Mouse (Mus musculus): ENCODE data around the gene Ubac2. TPM values are rescaled to one million over a fixed set of nuclear protein-coding genes. Genes with fewer than 3 reads are reported as not detected.

Gene Ubac2
- total and polyA plus RNA-seq, 2 experiments from 2014 or later: 39.4 to 66.8 TPM

GRCm38 (mm10) chr14:122068801-122069695 lies 190.6 kb downstream of the Ubac2 start:
- ATAC-seq (ENCODE audit: insufficient read depth, low read depth): peak; percentile 83
- no peaks in the 10 kb centered on the region for H3K9me3 ChIP-seq (replicated peaks; ENCODE audit: control insufficient read depth, low read length)
- peaks cover 15% of the 10 kb centered on the region for H3K4me1 ChIP-seq (ENCODE audit: control insufficient read depth, insufficient read depth)
- H3K9ac ChIP-seq (replicated peaks; ENCODE audit: low read depth, low read length): no peak overlapping the region
- WGBS: 9% methylated on average over 11 of the region's 11 CpGs
- H3K36me3 ChIP-seq (replicated peaks; ENCODE audit: control insufficient read depth, insufficient read depth, low read length): no peaks in the 10 kb centered on the region
- no peak overlapping the region for H3K4me3 ChIP-seq (ENCODE audit: low read depth, low read length)
- H3K27ac ChIP-seq (ENCODE audit: low read depth): peak overlapping the region; percentile 4
- peak; percentile 75 for DNase-seq (ENCODE audit: low spot score)
- H3K27me3 ChIP-seq (ENCODE audit: control insufficient read depth, insufficient read depth, low read length): peaks cover 45% of the 10 kb centered on the region
- peak; percentile 93 for TF ChIP-seq EP300 (IDR thresholded peaks at IDR 0.05; ENCODE audit: low read depth)
- peak; percentile 10; the same call in 1 of the 2 replicates for TF ChIP-seq CTCF (IDR thresholded peaks at IDR 0.05; ENCODE audit: low read depth)
- H3K4me2 ChIP-seq (ENCODE audit: low read depth, low read length): peak overlapping the region; percentile 7; the same call in 1 of the 2 replicates

- Histone ChIP-seq H3K36me3 (replicated peaks; ENCODE audit: control insufficient read depth, insufficient read depth, low read length) (no peaks in the 10 kb centered on the region), H3K4me1 (ENCODE audit: control insufficient read depth, insufficient read depth) (peaks cover 15% of the 10 kb centered on the region), H3K9me3 (replicated peaks; ENCODE audit: control insufficient read depth, low read length) (no peaks in the 10 kb centered on the region), H3K4me3 (ENCODE audit: low read depth, low read length) (no peak overlapping the region), H3K9ac (replicated peaks; ENCODE audit: low read depth, low read length) (no peak overlapping the region), H3K27ac (ENCODE audit: low read depth) (no peak overlapping the region), H3K4me2 (ENCODE audit: low read depth, low read length) (no peak overlapping the region), H3K27me3 (ENCODE audit: control insufficient read depth, insufficient read depth, low read length) (peaks cover 40% of the 10 kb centered on the region)
- WGBS: 72% methylated on average over 3 of the region's 3 CpGs
- TF ChIP-seq EP300 (IDR thresholded peaks at IDR 0.05; ENCODE audit: low read depth): no peak
- TF ChIP-seq CTCF (IDR thresholded peaks at IDR 0.05; ENCODE audit: low read depth): no peak
- ATAC-seq (ENCODE audit: insufficient read depth, low read depth) (no peak), DNase-seq (ENCODE audit: low spot score) (no peak)
Measured at GRCm38 (mm10) chr14:122069948-122070347, 191.5 kb downstream of the Ubac2 start.

Other genes with a start within 250 kb of the Ubac2 start
- 20.5 and 25.4 TPM in 2 replicates for gene Dock9, start 80.8 kb upstream of the Ubac2 start, total RNA-seq (2014; rRNA removed; ENCODE audit: low replicate concordance)
- 3.8 and 4.1 TPM in 2 replicates for gene Dock9, start 80.8 kb upstream of the Ubac2 start, polyA plus RNA-seq (2015; fragmentation: Nextera tagmentation; extraction: Ambion mirVana)
- gene Gpr18, start 37.2 kb downstream of the Ubac2 start, total RNA-seq (2014; rRNA removed; ENCODE audit: low replicate concordance): not detected in 2 replicates
- 0.07 and 0.10 TPM in 2 replicates for gene Gpr18, start 37.2 kb downstream of the Ubac2 start, polyA plus RNA-seq (2015; fragmentation: Nextera tagmentation; extraction: Ambion mirVana)
- gene Gpr183, start 86.6 kb downstream of the Ubac2 start, total RNA-seq (2014; rRNA removed; ENCODE audit: low replicate concordance): 1.3 and 1.5 TPM in 2 replicates
- gene Gpr183, start 86.6 kb downstream of the Ubac2 start, polyA plus RNA-seq (2015; fragmentation: Nextera tagmentation; extraction: Ambion mirVana): 0.89 and 1.1 TPM in 2 replicates
- gene Timm8a2, start 156.1 kb downstream of the Ubac2 start, total RNA-seq (2014; rRNA removed; ENCODE audit: low replicate concordance): not detected in 2 replicates
- not detected in 2 replicates for gene Timm8a2, start 156.1 kb downstream of the Ubac2 start, polyA plus RNA-seq (2015; fragmentation: Nextera tagmentation; extraction: Ambion mirVana)
- 104 and 132 TPM in 2 replicates for gene Tm9sf2, start 228.4 kb downstream of the Ubac2 start, total RNA-seq (2014; rRNA removed; ENCODE audit: low replicate concordance)
- 113 and 117 TPM in 2 replicates for gene Tm9sf2, start 228.4 kb downstream of the Ubac2 start, polyA plus RNA-seq (2015; fragmentation: Nextera tagmentation; extraction: Ambion mirVana)